Mouse (Mus musculus): ENCODE measurements around the gene Gabra4. TPM values are rescaled to one million over a fixed set of nuclear protein-coding genes. Genes with fewer than 3 reads are reported as not detected.
"Not testable (repeated sequence)": the region's sequence is repeated elsewhere in the genome, so short reads cannot be mapped to it uniquely, and the experiment has no call there.

Gabra4 gene
- polyA plus RNA-seq, 1 experiment from 2014 or later = 20.0 TPM

DNA sequence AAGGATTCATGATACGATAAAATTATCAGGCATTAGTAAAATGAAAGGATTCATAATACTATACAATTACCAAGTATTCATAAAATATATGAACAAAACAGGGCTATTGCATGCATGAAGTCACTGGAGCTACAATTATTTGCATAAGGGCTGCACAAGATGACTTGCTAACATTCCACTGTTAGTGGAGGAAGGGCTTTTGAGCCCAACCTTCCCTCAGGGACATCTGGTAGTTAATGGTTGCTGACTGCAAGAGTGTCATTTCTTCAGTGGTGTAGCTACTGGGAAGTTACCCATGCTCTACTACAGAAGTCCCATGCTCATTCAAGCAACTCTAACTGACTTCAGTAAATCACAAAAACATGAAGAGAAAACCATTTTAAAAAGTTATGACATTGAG, 43.8 kb downstream of the Gabra4 start:
- WGBS = 98% methylated on average over 1 of the region's 1 CpGs
- no peaks in the 10 kb centered on the region for H3K27me3 ChIP-seq (replicated peaks)
- no peak for ATAC-seq (replicated peaks)
- H3K27ac ChIP-seq = no peak overlapping the region
- no peaks in the 10 kb centered on the region for H3K9me3 ChIP-seq
- no peaks in the 10 kb centered on the region for H3K36me3 ChIP-seq (replicated peaks)
- H3K4me2 ChIP-seq = no peak overlapping the region
- no peak overlapping the region for H3K4me3 ChIP-seq
- no peak overlapping the region for H3K9ac ChIP-seq
- H3K4me1 ChIP-seq = no peaks in the 10 kb centered on the region

GRCm38 (mm10) chr5:71608735-71609134, 49.4 kb downstream of the Gabra4 start:
- Histone ChIP-seq H3K9me3 (no peaks in the 10 kb centered on the region), H3K27ac (no peak overlapping the region), H3K9ac (no peak overlapping the region), H3K36me3 (replicated peaks) (no peaks in the 10 kb centered on the region), H3K27me3 (replicated peaks) (no peaks in the 10 kb centered on the region), H3K4me1 (no peaks in the 10 kb centered on the region), H3K4me2 (no peak overlapping the region), H3K4me3 (no peak overlapping the region)
- 77% methylated on average over 1 of the region's 1 CpGs for WGBS
- no peak for ATAC-seq (replicated peaks)

- Histone ChIP-seq H3K27ac (no peak overlapping the region), H3K4me1 (no peaks in the 10 kb centered on the region), H3K27me3 (replicated peaks) (no peaks in the 10 kb centered on the region), H3K9me3 (no peaks in the 10 kb centered on the region), H3K9ac (no peak overlapping the region), H3K4me2 (no peak overlapping the region), H3K36me3 (replicated peaks) (no peaks in the 10 kb centered on the region), H3K4me3 (no peak overlapping the region)
- WGBS = 44% methylated on average over 4 of the region's 4 CpGs
- no peak for ATAC-seq (replicated peaks)
These were observed 51.2 kb downstream of the Gabra4 start for GRCm38 (mm10) chr5:71606907-71607306.

- H3K4me2 ChIP-seq = no peak overlapping the region
- H3K9me3 ChIP-seq = no peaks in the 10 kb centered on the region
- no peaks in the 10 kb centered on the region for H3K36me3 ChIP-seq (replicated peaks)
- no peaks in the 10 kb centered on the region for H3K27me3 ChIP-seq (replicated peaks)
- 70% methylated on average over 8 of the region's 8 CpGs for WGBS
- H3K27ac ChIP-seq = no peak overlapping the region
- no peak overlapping the region for H3K4me3 ChIP-seq
- no peak for ATAC-seq (replicated peaks)
- no peak overlapping the region for H3K9ac ChIP-seq
- no peaks in the 10 kb centered on the region for H3K4me1 ChIP-seq
These were observed 53.9 kb downstream of the Gabra4 start for GRCm38 (mm10) chr5:71604128-71604690.

GRCm38 (mm10) chr5:71595321-71595720, 62.8 kb downstream of the Gabra4 start:
- H3K4me3 ChIP-seq = no peak overlapping the region
- WGBS = 76% methylated on average over 2 of the region's 2 CpGs
- no peak overlapping the region for H3K27ac ChIP-seq
- H3K36me3 ChIP-seq (replicated peaks) = no peaks in the 10 kb centered on the region
- H3K9ac ChIP-seq = no peak overlapping the region
- ATAC-seq (replicated peaks) = no peak
- H3K27me3 ChIP-seq (replicated peaks) = no peaks in the 10 kb centered on the region
- H3K4me2 ChIP-seq = no peak overlapping the region
- no peaks in the 10 kb centered on the region for H3K9me3 ChIP-seq
- no peaks in the 10 kb centered on the region for H3K4me1 ChIP-seq

DNA sequence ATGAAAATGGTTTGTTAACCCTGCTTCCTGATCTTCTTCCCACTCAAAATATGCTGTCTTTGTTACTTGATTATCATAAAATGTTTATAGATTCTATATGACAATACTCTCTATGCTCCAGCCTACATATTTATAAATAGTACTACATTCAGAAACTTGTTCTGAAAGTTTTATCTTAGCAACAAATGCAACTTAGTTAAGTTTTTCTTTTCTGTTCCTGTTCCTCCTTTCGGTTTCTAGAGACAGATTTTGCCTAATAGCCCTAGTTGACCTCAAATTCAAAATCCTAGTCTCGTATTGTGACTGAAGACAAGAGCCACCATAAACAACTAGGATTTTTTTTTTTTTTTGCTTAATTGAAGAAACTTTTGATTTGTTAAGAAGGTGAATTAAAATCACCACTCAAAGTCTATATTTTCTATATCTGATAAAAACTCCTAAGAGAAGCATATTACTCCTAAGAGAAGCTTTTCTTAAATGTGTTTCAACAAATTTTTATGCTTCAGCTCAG, 64.3 kb downstream of the Gabra4 start:
- WGBS = 92% methylated on average over 2 of the region's 2 CpGs
- Histone ChIP-seq H3K9ac (no peak overlapping the region), H3K36me3 (replicated peaks) (no peaks in the 10 kb centered on the region), H3K4me3 (no peak overlapping the region), H3K4me1 (no peaks in the 10 kb centered on the region), H3K4me2 (no peak overlapping the region), H3K27ac (no peak overlapping the region), H3K27me3 (replicated peaks) (no peaks in the 10 kb centered on the region), H3K9me3 (no peaks in the 10 kb centered on the region)
- no peak for ATAC-seq (replicated peaks)

DNA sequence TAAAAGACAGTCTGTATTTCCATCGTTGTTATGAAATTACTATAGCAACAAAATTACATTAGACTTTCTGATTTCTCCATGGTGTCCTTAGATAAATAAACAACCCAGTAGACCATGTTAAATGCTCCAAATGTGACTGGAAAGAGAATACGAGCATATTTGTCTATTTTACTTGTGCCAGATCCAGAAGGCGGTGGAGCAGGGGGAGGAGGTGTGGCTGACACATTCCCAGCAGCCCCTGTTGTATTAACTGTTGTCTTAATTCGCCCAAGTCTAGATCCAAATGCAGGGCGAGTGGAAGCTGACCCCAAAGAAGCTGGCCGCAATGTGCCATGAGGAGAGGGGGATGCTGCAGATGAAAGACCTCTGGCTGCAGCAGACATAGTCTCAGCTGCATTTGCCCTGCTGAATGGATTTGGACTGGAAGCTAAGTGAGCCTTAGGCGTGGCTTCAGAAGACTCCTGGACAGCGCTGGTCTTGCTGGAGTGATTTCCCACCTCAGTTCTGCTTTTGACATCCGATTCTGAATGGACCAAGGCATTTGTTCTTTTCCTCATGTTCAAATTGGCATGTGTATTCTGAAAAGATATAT, 86.4 kb downstream of the Gabra4 start:
- no peak overlapping the region for H3K4me2 ChIP-seq
- no peak overlapping the region for H3K9ac ChIP-seq
- no peaks in the 10 kb centered on the region for H3K9me3 ChIP-seq
- 79% methylated on average over 9 of the region's 9 CpGs for WGBS
- no peak overlapping the region for H3K27ac ChIP-seq
- no peak for ATAC-seq (replicated peaks)
- no peaks in the 10 kb centered on the region for H3K27me3 ChIP-seq (replicated peaks)
- H3K36me3 ChIP-seq (replicated peaks) = no peaks in the 10 kb centered on the region
- no peaks in the 10 kb centered on the region for H3K4me1 ChIP-seq
- no peak overlapping the region for H3K4me3 ChIP-seq

DNA sequence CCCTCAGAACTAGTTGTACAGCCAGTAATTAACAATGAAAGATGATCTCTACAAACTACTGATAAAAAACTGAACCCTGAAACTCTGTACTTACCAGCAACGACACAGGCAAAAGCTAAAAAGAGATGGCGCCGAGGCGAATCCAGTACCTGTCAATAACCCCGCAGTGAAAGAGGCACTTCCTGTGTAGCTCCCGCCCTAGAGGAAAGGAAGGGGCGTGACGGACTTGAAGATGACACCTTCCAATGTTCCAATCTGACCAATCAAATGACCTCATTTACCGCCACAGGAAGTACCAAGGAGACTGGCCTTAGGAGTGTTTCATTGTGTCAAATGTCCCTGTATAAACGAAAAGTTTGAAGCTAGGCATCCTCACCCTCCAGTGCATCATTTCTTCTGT, 110.0 kb downstream of the Gabra4 start, which contains the start of gene Cox7b2:
Gene Cox7b2, minus strand, starts transcription at position 127 of the 400 bp plus-strand sequence.
- Histone ChIP-seq H3K36me3 (replicated peaks) (no peaks in the 10 kb centered on the region), H3K4me1 (no peaks in the 10 kb centered on the region), H3K9me3 (no peaks in the 10 kb centered on the region), H3K9ac (no peak within 1 kb of the TSS), H3K27me3 (replicated peaks) (no peaks in the 10 kb centered on the region), H3K4me2 (no peak within 1 kb of the TSS), H3K27ac (no peak within 1 kb of the TSS), H3K4me3 (no peak within 1 kb of the TSS)
- 93% methylated on average over 10 of the region's 10 CpGs for WGBS
- no peak for ATAC-seq (replicated peaks)

DNA sequence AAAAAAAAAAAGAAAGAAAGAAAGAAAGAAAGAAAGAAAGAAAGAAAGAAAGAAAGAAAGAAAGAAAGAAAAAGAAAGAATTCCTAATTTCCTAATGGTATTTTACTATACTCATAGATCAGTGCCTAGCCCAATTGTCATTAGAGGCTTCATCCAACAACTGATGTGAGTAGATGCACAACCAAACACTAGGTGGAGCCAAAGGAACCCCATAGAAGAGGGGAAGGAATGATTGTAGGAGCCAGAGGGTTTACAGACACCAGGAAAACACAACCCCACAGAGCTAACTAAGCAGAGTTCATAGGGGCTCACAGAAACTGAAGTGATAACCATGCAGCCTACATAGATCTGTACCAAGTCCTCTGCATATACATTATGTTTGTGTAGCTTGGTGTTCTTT, 112.6 kb downstream of the Gabra4 start:
- Histone ChIP-seq H3K4me3 (no peak overlapping the region), H3K4me2 (no peak overlapping the region), H3K9me3 (no peaks in the 10 kb centered on the region), H3K27me3 (replicated peaks) (no peaks in the 10 kb centered on the region), H3K36me3 (replicated peaks) (no peaks in the 10 kb centered on the region), H3K9ac (no peak overlapping the region), H3K4me1 (no peaks in the 10 kb centered on the region), H3K27ac (no peak overlapping the region)
- ATAC-seq (replicated peaks) = no peak

DNA sequence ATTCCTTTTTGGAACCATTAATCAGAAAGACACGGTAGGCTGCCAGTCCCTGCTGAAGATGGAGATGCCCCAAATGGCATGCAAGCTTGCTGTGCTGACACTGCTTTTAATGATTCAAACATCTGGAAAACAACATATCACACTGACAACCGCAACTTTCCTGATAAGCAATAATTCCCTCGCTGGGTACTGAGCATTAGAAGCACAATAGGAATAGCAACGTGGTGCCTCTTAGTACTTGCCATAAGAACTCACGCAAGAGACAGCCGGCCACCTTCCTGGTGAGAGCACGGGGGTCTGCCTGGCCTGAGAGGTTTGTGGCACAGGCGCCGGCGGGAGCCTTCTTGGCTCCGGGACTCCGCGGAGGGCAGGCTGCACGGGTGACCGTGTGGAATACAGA, 132.6 kb downstream of the Gabra4 start:
- H3K9me3 ChIP-seq; H3K4me3 ChIP-seq; H3K36me3 ChIP-seq (replicated peaks); H3K4me1 ChIP-seq; H3K27ac ChIP-seq; H3K4me2 ChIP-seq; ATAC-seq (replicated peaks); H3K27me3 ChIP-seq (replicated peaks); H3K9ac ChIP-seq: not testable (repeated sequence)
- 84% methylated on average over 10 of the region's 15 CpGs for WGBS

Other genes with a start within 250 kb of the Gabra4 start
- 0.36 and 0.46 TPM in 2 replicates for gene Cox7b2, start 110.1 kb downstream of the Gabra4 start, polyA plus RNA-seq (2015; fragmentation: Nextera tagmentation; extraction: Ambion mirVana)
- gene Gabrb1, start 195 bp downstream of the Gabra4 start, polyA plus RNA-seq (2015; fragmentation: Nextera tagmentation; extraction: Ambion mirVana) = 27.2 and 32.8 TPM in 2 replicates

Measured in midbrain, embryonic 15.5 days (tissue).